Mouse (Mus musculus): ENCODE measurements around the gene Vezf1.

DNA sequence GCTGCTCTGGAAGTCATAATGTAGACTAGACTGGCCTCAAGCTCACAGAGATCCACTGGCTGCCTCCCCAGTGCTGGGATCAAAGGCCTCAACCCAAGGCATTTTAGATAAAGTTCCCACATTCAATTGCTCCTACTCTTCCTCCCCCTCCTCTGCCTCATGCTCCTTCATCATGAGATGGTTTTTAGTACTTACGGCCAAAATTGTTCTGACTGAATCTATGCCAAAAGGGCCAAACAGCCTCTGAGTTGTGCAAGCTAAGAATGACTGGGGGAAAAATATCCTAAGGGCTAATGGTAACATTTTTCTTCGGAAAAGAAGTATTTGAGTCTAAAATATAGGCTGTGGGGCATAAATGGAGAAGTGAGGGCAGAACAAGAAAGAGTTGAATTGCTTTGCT lies 44.1 kb upstream of the Vezf1 start:
- TF ChIP-seq CTCF (IDR thresholded peaks at IDR 0.05), result no peak
- TF ChIP-seq EP300 (IDR thresholded peaks at IDR 0.05), result no peak

Measured in lung, postnatal 0 days (tissue).